32 mouse cellular contexts compared by ENCODE assay signal in genomic region chr9:117710966-117711365, GRCm38 (mm10).
"Had no signal": no experiment of that assay in that cellular context is flagged by ENCODE, and none has a peak within 500 bp of the region (broad histone marks: within the 10 kb centered on the region; RNA-seq: fewer than 3 reads in every experiment).

No protein-coding gene starts in this region.

- H3K4me2 ChIP-seq: limb, embryonic 12.5 days; limb, embryonic 13.5 days; limb, embryonic 15.5 days; liver, embryonic 11.5 days; liver, embryonic 12.5 days; liver, embryonic 13.5 days; liver, embryonic 15.5 days; lung, embryonic 14.5 days; lung, embryonic 15.5 days; midbrain, embryonic 11.5 days; midbrain, embryonic 12.5 days; midbrain, embryonic 13.5 days; midbrain, embryonic 15.5 days; neural tube, embryonic 12.5 days had no signal

- H3K9me3 ChIP-seq: limb, embryonic 10.5 days; limb, embryonic 12.5 days; limb, embryonic 13.5 days; limb, embryonic 15.5 days; liver, embryonic 15.5 days; lung, embryonic 15.5 days; midbrain, embryonic 12.5 days; midbrain, embryonic 13.5 days; midbrain, embryonic 15.5 days; neural tube, embryonic 12.5 days had no signal

- DNase-seq: left cerebral cortex, postnatal 4 days; liver; liver, embryonic 13.5 days; liver, postnatal 0 days; lung, adult 18-20 months; lung, adult 2 months; lung, embryonic 14.5 days; lung, postnatal 10 days; lung, postnatal 14 days; lung, postnatal 36 days; lung, postnatal 4 days; midbrain, embryonic 14.5 days had no signal

- H3K4me3 ChIP-seq: limb, embryonic 10.5 days; limb, embryonic 12.5 days; limb, embryonic 13.5 days; limb, embryonic 15.5 days; liver, embryonic 12.5 days; liver, embryonic 13.5 days; liver, embryonic 15.5 days; lung, embryonic 15.5 days; megakaryocyte, embryonic 14.5 days; midbrain, embryonic 10.5 days; midbrain, embryonic 12.5 days; midbrain, embryonic 13.5 days; midbrain, embryonic 15.5 days; myocyte; neural tube, embryonic 12.5 days had no signal

- H3K27me3 ChIP-seq: limb, embryonic 12.5 days; limb, embryonic 13.5 days; limb, embryonic 15.5 days; liver, embryonic 12.5 days; liver, embryonic 13.5 days; liver, embryonic 15.5 days; lung, embryonic 15.5 days; megakaryocyte, embryonic 14.5 days; midbrain, embryonic 12.5 days; midbrain, embryonic 13.5 days; midbrain, embryonic 15.5 days; neural tube, embryonic 12.5 days had no signal

- H3K36me3 ChIP-seq: limb, embryonic 10.5 days; limb, embryonic 12.5 days; limb, embryonic 13.5 days; limb, embryonic 15.5 days; liver, embryonic 12.5 days; liver, embryonic 13.5 days; liver, embryonic 15.5 days; lung, embryonic 15.5 days; midbrain, embryonic 10.5 days; midbrain, embryonic 12.5 days; midbrain, embryonic 13.5 days; midbrain, embryonic 15.5 days; neural tube, embryonic 12.5 days had no signal

- H3K9ac ChIP-seq: limb, embryonic 12.5 days; limb, embryonic 13.5 days; limb, embryonic 15.5 days; liver, embryonic 12.5 days; liver, embryonic 13.5 days; liver, embryonic 14.5 days; liver, embryonic 15.5 days; liver, postnatal 0 days; lung, embryonic 14.5 days; lung, embryonic 15.5 days; midbrain, embryonic 12.5 days; midbrain, embryonic 13.5 days; midbrain, embryonic 15.5 days; neural tube, embryonic 12.5 days had no signal

- H3K4me1 ChIP-seq: limb, embryonic 10.5 days; limb, embryonic 12.5 days; limb, embryonic 13.5 days; liver, embryonic 12.5 days; liver, embryonic 13.5 days; liver, embryonic 15.5 days; lung, embryonic 15.5 days; megakaryocyte, embryonic 14.5 days; midbrain, embryonic 10.5 days; midbrain, embryonic 12.5 days; midbrain, embryonic 13.5 days; midbrain, embryonic 15.5 days; neural tube, embryonic 12.5 days had no signal

- ATAC-seq: liver, embryonic 12.5 days; liver, postnatal 0 days; lung, postnatal 0 days; midbrain, embryonic 13.5 days; midbrain, embryonic 15.5 days; midbrain, embryonic 16.5 days had no signal

- H3K27ac ChIP-seq: limb, embryonic 10.5 days; limb, embryonic 12.5 days; limb, embryonic 13.5 days; limb, embryonic 15.5 days; liver, embryonic 12.5 days; liver, embryonic 13.5 days; liver, embryonic 14.5 days; liver, embryonic 15.5 days; lung, embryonic 15.5 days; macrophage; midbrain, embryonic 10.5 days; midbrain, embryonic 12.5 days; midbrain, embryonic 13.5 days; midbrain, embryonic 15.5 days; neural tube, embryonic 12.5 days had no signal
